Mouse (Mus musculus) CD4-positive, CD25-positive, alpha-beta regulatory T cell, adult 2 months (primary cell): ENCODE results near the gene Gm4707.
"Not testable (repeated sequence)": the region's sequence is repeated elsewhere in the genome, so short reads cannot be mapped to it uniquely, and the experiment has no call there.

ENCODE experiments used
- DNase-seq: peaks from one replicate; pipeline ENCODE4 v3.0.0-alpha.2; 2012; ENCODE audit warnings: low read depth, low spot score

Gene Gm4707

DNA sequence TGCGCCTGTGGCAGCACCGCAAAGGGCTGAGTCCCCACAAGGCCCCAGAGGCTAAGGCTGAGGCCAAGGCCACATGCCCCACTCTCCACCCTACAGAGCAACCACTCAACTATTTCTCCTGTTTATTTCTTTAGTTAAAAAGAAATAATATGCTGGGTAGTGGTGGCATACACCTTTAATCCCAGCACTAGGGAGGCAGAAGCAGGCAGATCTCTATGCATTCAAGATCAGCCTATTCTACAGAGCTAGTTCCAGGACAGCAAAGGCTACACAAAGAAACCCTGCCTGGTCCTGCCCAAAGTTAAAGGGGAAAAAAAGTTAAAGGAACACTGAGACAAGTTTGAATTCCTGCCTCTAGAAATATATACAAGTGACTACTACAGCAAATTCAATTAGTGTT, at the start of gene Gm4707:
Gene Gm4707 (minus strand): TSS at position 101 of the 400 bp plus-strand sequence.
- DNase-seq, result no peak

GRCm38 (mm10) chr17:71506832-71507231, 47.1 kb upstream of the Gm4707 start:
- DNase-seq, result no peak

GRCm38 (mm10) chr17:71495784-71496183, 36.1 kb upstream of the Gm4707 start:
- DNase-seq, result no peak

DNA sequence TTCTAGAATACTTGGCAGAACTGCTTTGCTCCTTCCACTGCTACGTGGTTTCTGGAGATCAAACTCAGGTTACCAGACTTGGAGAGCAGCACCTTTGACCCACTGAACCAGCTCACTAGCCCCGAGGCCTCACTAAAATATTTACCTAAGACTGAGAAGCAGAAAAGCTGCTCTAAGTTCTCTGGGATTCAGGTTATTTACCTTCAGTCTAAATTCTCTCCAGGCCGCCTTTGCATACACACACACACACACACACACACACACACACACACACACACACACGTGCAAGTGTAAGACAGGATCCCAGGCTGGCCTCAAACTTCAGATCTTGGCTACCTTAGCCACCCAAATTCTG, 31.6 kb upstream of the Gm4707 start:
- DNase-seq, result no peak

DNA sequence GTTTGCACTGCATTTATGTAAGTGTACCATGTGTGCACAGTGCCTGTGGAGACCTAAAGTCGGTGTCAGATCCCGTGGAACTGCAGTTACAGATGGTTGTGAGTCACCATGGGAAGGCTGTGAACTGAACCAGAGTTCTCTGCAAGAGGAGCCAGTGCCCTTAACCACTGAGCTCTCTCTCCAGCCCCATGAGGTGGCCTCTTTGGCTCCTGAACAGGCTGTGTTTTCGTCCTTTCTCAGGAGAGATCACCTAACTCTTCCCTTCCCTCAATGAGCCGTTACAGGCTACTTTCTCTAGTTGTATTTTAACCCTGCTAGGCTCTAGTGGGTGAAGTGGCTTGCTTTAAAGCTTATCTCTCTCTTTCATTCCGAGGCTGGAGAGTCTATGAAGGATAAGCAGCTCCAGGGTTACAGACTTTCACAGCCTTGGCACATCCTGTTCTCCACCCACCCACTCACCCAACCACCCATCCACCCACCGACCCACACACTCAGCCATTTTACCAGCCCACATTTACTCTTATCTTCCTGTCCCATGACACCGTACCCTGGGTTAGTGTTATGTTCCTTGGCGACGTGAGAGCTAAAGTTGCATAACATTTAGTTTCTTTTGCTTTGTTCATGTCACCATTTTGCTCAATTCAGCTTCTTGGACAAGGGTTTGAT, 31.1 kb upstream of the Gm4707 start:
- DNase-seq, result peak; percentile 78

GRCm38 (mm10) chr17:71489703-71490461, 30.2 kb upstream of the Gm4707 start:
- DNase-seq, result no peak

- peak; percentile 82 for DNase-seq
Measured at GRCm38 (mm10) chr17:71486231-71486851, 26.6 kb upstream of the Gm4707 start.

GRCm38 (mm10) chr17:71485791-71486230, 26.1 kb upstream of the Gm4707 start:
- DNase-seq, result peak; percentile 85

GRCm38 (mm10) chr17:71484711-71485110, 25.0 kb upstream of the Gm4707 start:
- DNase-seq, result no peak

GRCm38 (mm10) chr17:71483418-71484060, 23.8 kb upstream of the Gm4707 start:
- DNase-seq, result no peak

DNA sequence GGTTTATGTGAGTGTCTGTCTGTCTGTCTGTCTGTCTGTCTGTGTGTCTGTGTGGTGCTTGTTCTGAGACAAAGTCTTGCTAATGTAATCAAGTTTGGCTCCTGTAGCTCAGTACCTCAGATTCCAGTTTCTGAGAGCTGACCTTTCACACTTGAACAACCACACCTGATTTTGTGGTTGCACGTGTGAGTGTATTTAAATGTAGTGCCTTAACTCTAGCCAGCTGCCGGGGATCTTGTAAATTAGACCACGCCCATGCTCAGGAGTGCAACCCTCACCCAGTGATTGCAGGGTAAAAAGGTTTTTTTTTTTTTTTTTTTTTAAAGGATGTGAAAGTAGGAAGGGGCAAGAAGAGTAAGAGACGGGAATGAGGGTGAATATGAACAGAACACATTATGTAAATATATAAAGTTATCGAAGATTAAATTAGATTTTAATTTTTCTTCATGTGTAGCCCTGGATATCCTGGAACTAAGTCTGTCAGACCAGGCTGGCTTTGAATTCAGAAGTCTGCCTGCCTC, 19.7 kb upstream of the Gm4707 start:
- peak; percentile 72 for DNase-seq

- no peak for DNase-seq
Measured at GRCm38 (mm10) chr17:71477481-71477880, 17.8 kb upstream of the Gm4707 start.

DNA sequence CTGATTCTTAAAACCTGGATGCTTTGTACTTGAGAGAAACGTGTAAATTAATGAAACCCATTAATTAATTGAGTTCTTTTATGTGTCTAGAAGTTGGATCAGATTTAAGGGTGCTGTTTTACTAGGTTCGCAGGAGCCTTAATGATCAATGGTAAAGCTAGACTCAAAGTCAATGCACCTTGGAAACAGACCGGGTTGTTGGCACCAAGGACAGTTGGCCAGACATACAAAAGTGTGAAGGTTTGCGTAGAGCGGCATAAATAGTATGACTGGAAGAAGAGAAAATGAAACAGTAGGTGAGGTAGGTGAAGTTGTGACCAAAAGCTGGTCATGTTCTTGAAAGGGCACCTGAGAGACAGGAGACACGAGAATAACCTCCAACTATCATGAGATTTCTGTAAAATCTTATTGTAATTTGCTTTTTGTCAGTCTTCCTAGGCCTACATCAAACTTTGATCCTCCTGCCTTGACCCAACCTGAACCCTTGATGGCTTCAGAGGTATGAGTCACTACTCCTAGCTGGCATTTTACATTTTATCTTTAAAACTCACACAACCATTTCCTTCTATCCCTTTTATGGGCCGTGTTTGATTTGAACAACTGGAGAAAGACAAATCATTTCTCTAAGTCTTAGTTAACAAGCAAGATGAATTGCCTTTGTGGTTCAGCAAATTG, 16.8 kb upstream of the Gm4707 start:
- DNase-seq, result no peak

DNA sequence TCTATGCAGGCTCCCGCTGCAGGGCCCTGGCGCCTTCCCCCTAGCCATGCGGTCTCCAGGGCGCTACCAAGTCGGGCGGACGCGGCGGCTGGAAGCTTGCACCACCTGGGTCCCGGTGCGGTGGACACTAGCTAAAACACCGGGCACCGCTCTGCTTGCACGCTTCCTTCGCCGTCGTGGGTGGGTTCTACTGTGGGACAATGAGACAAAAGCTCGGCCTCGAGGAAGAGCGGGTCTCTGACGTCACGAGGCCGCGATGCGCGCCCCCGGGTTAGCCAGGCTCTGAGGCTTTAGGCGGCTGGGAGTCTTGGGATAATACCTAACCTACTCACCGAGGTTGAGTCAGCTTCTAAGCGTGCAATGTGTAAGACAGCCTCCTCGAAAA, 16.0 kb upstream of the Gm4707 start:
- DNase-seq, result peak; percentile 80

DNA sequence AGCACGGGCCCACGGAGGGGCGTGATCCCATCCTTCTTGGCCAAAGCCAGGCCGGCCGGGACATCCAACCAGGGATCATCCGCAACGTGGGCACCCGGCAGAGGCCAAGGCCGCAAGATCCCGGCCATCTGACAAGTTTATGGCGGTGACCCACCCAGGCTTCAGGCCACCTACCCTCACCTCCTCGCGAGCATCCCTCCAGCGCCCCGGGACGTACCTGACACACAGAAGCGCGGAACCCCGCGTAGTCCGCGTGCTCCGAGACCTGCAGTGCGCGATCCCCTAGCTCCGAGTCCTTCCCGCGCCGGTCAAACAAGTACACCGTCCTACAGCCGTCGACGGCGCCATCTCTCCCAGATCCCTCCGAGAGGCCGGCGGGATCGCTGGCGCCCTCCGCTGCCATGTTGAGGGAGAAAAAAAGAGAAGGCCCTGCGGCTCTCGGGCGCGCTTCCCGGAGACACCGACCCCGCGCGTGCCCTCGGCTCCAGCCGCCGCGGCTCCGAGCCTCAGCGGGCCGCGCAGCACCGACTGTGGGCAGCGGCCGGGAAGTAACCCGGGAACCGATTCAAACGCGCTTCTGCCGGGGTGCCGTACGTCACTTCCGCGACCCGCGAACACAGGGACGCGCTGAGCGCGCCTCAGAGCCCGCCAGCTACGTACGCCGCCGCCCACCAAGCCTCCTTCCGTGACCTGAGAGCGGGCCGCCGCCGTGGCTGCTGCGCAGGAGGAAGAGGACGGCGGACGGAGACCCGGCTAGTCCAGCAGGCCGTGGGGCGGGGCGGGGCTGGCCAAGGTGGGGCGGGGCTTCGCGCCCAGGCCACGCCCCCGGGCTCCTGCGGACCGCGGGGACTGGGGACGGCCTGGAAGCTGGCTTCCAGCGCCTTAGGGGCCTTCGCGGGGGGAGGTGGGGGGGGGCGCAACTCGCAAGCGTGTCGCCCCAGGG, 15.3 kb upstream of the Gm4707 start, which contains the start of gene Smchd1:
Gene Smchd1 (minus strand): TSS at position 582 of the 943 bp plus-strand sequence.
- peak; percentile 95 for DNase-seq

DNA sequence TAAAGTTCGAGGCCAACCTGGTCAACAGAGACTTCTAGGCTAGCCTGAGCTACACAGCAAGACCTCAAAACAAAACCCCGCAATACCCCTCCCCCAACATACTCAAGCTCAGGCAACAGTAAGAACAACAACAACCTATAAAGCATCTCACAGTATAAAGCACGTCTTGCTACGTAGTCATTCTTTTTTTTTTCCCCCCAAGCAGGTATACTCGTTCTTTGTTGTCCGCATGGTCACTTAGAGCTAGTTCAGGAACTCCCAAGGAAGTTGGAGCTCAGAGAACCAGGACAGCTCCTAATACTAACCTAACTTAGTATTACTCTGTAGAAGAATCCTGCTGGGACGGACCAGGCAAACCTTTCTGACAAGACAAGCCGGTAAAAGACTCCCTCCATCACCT, 14.4 kb upstream of the Gm4707 start:
- peak; percentile 51 for DNase-seq

GRCm38 (mm10) chr17:71471261-71471660, 11.5 kb upstream of the Gm4707 start:
- no peak for DNase-seq

DNA sequence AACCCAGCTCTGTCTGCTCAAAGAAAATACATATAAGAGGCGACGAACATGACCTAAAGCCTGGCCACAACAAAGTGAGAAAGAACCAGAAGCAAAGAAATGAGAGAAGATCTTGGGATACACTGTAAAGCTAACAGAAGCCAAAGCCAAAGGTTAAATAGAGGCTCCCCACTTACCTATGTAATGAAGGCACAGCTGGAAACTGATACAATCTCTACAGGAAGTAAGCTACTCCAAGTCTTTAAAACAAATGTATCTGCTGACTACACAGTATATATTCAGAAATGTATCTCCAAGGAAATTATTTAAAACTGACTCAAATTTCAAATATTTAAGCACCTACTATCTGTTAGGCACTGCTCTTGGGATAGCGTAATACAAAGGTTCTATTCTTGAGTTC, 594 bp upstream of the Gm4707 start:
- DNase-seq, result peak; percentile 28

GRCm38 (mm10) chr17:71457361-71457760, 2.4 kb downstream of the Gm4707 start:
- DNase-seq, result not testable (repeated sequence)

- no peak for DNase-seq
Measured at GRCm38 (mm10) chr17:71445191-71445590, 14.5 kb downstream of the Gm4707 start.
